Mouse (Mus musculus): ENCODE results near the gene Pnpt1. TPM values are rescaled to one million over a fixed set of nuclear protein-coding genes. Genes with fewer than 3 reads are reported as not detected.
A peak's percentile ranks its signal among the peaks of the same experiment; 100 is the strongest.

Gene Pnpt1
- 10 to 100 TPM; 29.1 to 31.8 TPM for total RNA-seq (2021)

GRCm38 (mm10) chr11:29130385-29131355, at the start of gene Pnpt1:
Pnpt1 (plus strand) TSS chr11:29130744.
- DNase-seq (ENCODE audit: low spot score): peak; percentile 81
- intact Hi-C loops (cut with DNase I): loop anchor here (5.0 kb wide), 1 partner anchor 518 kb away; no protein-coding TSS in a partner anchor

GRCm38 (mm10) chr11:29092403-29092802, 38.1 kb upstream of the Pnpt1 start:
- DNase-seq (ENCODE audit: low spot score): no peak
- intact Hi-C loops (cut with DNase I): no loop called here

- intact Hi-C loops (cut with DNase I): no loop called here
- no peak for DNase-seq (ENCODE audit: low spot score)
Measured at GRCm38 (mm10) chr11:29098926-29099325, 31.6 kb upstream of the Pnpt1 start.

GRCm38 (mm10) chr11:29129862-29130384, 621 bp upstream of the Pnpt1 start:
- DNase-seq (ENCODE audit: low spot score): no peak
- intact Hi-C loops (cut with DNase I): loop anchor here (5.0 kb wide), 1 partner anchor 518 kb away; no protein-coding TSS in a partner anchor

GRCm38 (mm10) chr11:29140671-29141070, 10.1 kb downstream of the Pnpt1 start:
- intact Hi-C loops (cut with DNase I): no loop called here

GRCm38 (mm10) chr11:29148901-29149300, 18.4 kb downstream of the Pnpt1 start:
- intact Hi-C loops (cut with DNase I): no loop called here
- DNase-seq (ENCODE audit: low spot score): no peak

More at GRCm38 (mm10) chr11:29140671-29141070, 10.1 kb downstream of the Pnpt1 start:
- no peak for DNase-seq (ENCODE audit: low spot score)

GRCm38 (mm10) chr11:29163569-29163968, 33.0 kb downstream of the Pnpt1 start:
- intact Hi-C loops (cut with DNase I): no loop called here
- DNase-seq (ENCODE audit: low spot score): no peak

- intact Hi-C loops (cut with DNase I): no loop called here
- DNase-seq (ENCODE audit: low spot score): peak; percentile 7
Measured at GRCm38 (mm10) chr11:29171959-29172391, 41.4 kb downstream of the Pnpt1 start.

- peak; percentile 95 for DNase-seq (ENCODE audit: low spot score)
- intact Hi-C loops (cut with DNase I): no loop called here
Measured at GRCm38 (mm10) chr11:29172563-29173124, 42.1 kb downstream of the Pnpt1 start, which contains the start of gene Ppp4r3b. Ppp4r3b (plus strand) TSS chr11:29172890.

GRCm38 (mm10) chr11:29173125-29173631, 42.6 kb downstream of the Pnpt1 start:
- intact Hi-C loops (cut with DNase I): no loop called here
- DNase-seq (ENCODE audit: low spot score): no peak

- intact Hi-C loops (cut with DNase I): no loop called here
- DNase-seq (ENCODE audit: low spot score): no peak
Measured at GRCm38 (mm10) chr11:29173706-29174436, 43.3 kb downstream of the Pnpt1 start.

- DNase-seq (ENCODE audit: low spot score): no peak
- intact Hi-C loops (cut with DNase I): no loop called here
Measured at GRCm38 (mm10) chr11:29179319-29179718, 48.8 kb downstream of the Pnpt1 start.

GRCm38 (mm10) chr11:29180657-29181056, 50.1 kb downstream of the Pnpt1 start:
- DNase-seq (ENCODE audit: low spot score): no peak
- intact Hi-C loops (cut with DNase I): no loop called here

- intact Hi-C loops (cut with DNase I): no loop called here
Measured at GRCm38 (mm10) chr11:29181751-29182150, 51.2 kb downstream of the Pnpt1 start.

GRCm38 (mm10) chr11:29188981-29189380, 58.4 kb downstream of the Pnpt1 start:
- intact Hi-C loops (cut with DNase I): no loop called here
- no peak for DNase-seq (ENCODE audit: low spot score)

More at GRCm38 (mm10) chr11:29181751-29182150, 51.2 kb downstream of the Pnpt1 start:
- no peak for DNase-seq (ENCODE audit: low spot score)

- no peak for DNase-seq (ENCODE audit: low spot score)
- intact Hi-C loops (cut with DNase I): no loop called here
Measured at GRCm38 (mm10) chr11:29203653-29204052, 73.1 kb downstream of the Pnpt1 start.

GRCm38 (mm10) chr11:29209774-29210173, 79.2 kb downstream of the Pnpt1 start:
- intact Hi-C loops (cut with DNase I): no loop called here
- no peak for DNase-seq (ENCODE audit: low spot score)
